Mouse (Mus musculus): ENCODE results near the gene Aatk. TPM values are rescaled to one million over a fixed set of nuclear protein-coding genes. Genes with fewer than 3 reads are reported as not detected.

Aatk gene
- polyA plus RNA-seq, 1 experiment = 4.4 TPM

DNA sequence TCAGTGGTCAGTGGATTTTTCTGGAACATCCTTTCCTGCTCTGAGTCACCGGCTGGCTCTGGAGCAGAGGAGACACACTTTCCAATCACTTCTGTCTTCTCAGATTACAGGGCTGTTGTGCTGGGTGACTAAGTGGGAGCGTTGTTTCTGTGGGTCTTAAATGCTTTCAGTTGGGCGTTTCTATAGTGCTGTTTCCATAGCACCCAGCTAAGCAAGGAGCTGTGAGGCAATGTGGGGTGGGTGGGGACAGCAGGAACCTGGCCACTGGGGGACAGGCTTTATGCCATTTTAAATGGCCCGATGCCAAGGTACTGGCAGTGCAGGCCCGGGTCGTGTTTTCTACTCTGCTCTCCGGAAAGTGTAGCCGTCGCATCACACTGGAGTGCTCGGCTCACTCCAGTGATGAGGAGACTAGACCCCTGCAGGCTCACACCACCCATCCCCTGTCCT lies 57.8 kb downstream of the Aatk start:
- Histone ChIP-seq H3K4me1 (replicated peaks; ENCODE audit: control insufficient read depth, insufficient read depth, low read length) (peaks cover 4% of the 10 kb centered on the region; the same call in 1 of the 2 replicates), H3K4me3 (ENCODE audit: control insufficient read depth, insufficient read depth, low read length) (no peak overlapping the region), H3K27me3 (ENCODE audit: control insufficient read depth, insufficient read depth, low read length) (no peaks in the 10 kb centered on the region), H3K27ac (ENCODE audit: control insufficient read depth, insufficient read depth, low read length) (no peak overlapping the region), H3K36me3 (ENCODE audit: control insufficient read depth, insufficient read depth, low read length) (no peaks in the 10 kb centered on the region)
- DNase-seq = no peak
- 86% methylated on average over 10 of the region's 10 CpGs for WGBS
- no peak for TF ChIP-seq POLR2A (IDR thresholded peaks at IDR 0.05; ENCODE audit: control insufficient read depth, extremely low read depth, insufficient read depth, low read length, poor library complexity)

DNA sequence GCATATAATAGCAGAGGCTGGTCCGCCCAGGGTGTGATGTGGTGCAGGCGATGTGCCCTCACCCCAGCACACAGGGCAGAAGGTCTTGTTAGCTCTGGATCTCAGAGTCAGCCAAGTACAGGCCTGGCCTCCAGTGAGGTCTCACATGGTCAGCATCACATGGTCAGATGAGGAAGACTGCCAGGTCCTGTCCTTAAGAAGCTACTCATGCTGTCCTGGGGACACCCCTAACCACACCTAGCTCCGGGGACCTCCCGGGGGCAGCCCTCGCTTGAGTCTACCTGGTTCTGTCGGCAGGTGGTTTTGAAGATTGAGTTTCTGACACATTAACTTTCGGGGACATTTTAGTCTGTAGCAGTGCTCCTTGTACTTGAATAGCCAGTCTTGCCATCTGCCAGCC lies 58.6 kb downstream of the Aatk start:
- WGBS = 97% methylated on average over 7 of the region's 7 CpGs
- DNase-seq = no peak
- H3K4me1 ChIP-seq (replicated peaks; ENCODE audit: control insufficient read depth, insufficient read depth, low read length) = peaks cover 4% of the 10 kb centered on the region; the same call in 1 of the 2 replicates

DNA sequence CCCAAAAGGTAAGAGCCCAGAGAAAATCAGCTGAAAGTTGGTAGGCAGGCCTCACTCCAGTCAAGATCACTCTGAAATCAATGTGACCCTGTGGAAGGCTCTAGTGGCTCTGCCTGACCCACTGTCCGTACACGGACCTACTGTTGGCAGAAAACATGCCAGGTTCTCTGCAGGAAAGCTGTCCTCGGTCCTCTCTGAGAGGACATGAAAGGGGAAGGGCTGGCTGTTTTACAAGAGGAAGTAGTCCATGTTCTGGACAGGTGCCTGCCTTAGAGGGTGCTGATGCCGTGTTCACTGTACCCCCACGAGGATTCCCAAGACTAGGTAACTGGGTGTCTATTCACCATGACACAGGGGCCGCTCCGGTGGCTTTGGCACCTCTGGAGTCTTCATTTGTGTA lies 59.1 kb downstream of the Aatk start:
- no peak for TF ChIP-seq POLR2A (IDR thresholded peaks at IDR 0.05; ENCODE audit: control insufficient read depth, extremely low read depth, insufficient read depth, low read length, poor library complexity)
- no peak for TF ChIP-seq CTCF (IDR thresholded peaks at IDR 0.05; ENCODE audit: borderline replicate concordance, control insufficient read depth, extremely low read depth, insufficient read depth, low read length, poor library complexity)
- H3K27me3 ChIP-seq (ENCODE audit: control insufficient read depth, insufficient read depth, low read length) = no peaks in the 10 kb centered on the region
- 55% methylated on average over 7 of the region's 7 CpGs for WGBS
- no peak overlapping the region for H3K27ac ChIP-seq (ENCODE audit: control insufficient read depth, insufficient read depth, low read length)
- DNase-seq = no peak
- peaks cover 4% of the 10 kb centered on the region; the same call in 1 of the 2 replicates for H3K4me1 ChIP-seq (replicated peaks; ENCODE audit: control insufficient read depth, insufficient read depth, low read length)
- H3K36me3 ChIP-seq (ENCODE audit: control insufficient read depth, insufficient read depth, low read length) = no peaks in the 10 kb centered on the region; the same call in 1 of the 2 replicates
- no peak overlapping the region for H3K4me3 ChIP-seq (ENCODE audit: control insufficient read depth, insufficient read depth, low read length)

More for the DNA sequence above, 58.6 kb downstream of the Aatk start:
- Histone ChIP-seq H3K27ac (ENCODE audit: control insufficient read depth, insufficient read depth, low read length) (no peak overlapping the region), H3K27me3 (ENCODE audit: control insufficient read depth, insufficient read depth, low read length) (no peaks in the 10 kb centered on the region), H3K36me3 (ENCODE audit: control insufficient read depth, insufficient read depth, low read length) (no peaks in the 10 kb centered on the region; the same call in 1 of the 2 replicates), H3K4me3 (ENCODE audit: control insufficient read depth, insufficient read depth, low read length) (no peak overlapping the region)
- TF ChIP-seq CTCF (IDR thresholded peaks at IDR 0.05; ENCODE audit: borderline replicate concordance, control insufficient read depth, extremely low read depth, insufficient read depth, low read length, poor library complexity) (no peak), POLR2A (IDR thresholded peaks at IDR 0.05; ENCODE audit: control insufficient read depth, extremely low read depth, insufficient read depth, low read length, poor library complexity) (no peak)

DNA sequence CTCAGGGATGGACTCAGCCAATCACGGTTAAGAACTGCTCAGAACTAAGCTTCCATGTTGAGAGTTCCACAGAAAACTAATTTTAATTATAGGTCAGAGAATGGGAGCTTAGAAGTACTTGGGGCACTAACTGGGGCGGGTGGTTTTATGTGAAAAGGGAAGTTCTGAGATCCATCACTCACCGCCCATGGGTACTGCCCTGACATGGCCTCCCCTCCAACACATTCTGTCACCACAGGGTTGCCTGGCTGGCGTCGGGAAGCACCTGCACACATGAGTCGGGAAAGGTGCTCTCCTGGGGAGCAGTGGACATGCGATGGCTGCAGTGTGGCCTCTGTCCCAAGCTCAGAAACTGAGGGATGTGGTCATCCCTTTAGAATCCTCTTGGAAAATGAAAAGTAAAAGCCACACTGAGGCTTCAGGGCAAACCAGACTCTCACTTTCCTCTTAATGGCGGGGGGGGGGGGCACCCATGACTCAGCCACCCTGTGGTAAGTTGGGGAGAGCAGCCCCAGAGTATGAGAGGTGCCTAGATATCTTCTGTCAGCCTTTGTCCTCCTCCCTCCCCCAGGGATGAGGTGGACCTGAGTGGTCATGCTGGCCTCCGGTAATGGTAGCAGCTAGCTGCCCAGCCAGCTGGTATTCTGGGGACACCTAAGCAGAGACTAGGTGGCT lies 60.1 kb downstream of the Aatk start:
- Histone ChIP-seq H3K4me1 (replicated peaks; ENCODE audit: control insufficient read depth, insufficient read depth, low read length) (peaks cover 4% of the 10 kb centered on the region; the same call in 1 of the 2 replicates), H3K36me3 (ENCODE audit: control insufficient read depth, insufficient read depth, low read length) (no peaks in the 10 kb centered on the region; the same call in 1 of the 2 replicates), H3K4me3 (ENCODE audit: control insufficient read depth, insufficient read depth, low read length) (no peak overlapping the region), H3K27ac (ENCODE audit: control insufficient read depth, insufficient read depth, low read length) (no peak overlapping the region), H3K27me3 (ENCODE audit: control insufficient read depth, insufficient read depth, low read length) (no peaks in the 10 kb centered on the region)
- 39% methylated on average over 9 of the region's 9 CpGs for WGBS
- TF ChIP-seq CTCF (IDR thresholded peaks at IDR 0.05; ENCODE audit: borderline replicate concordance, control insufficient read depth, extremely low read depth, insufficient read depth, low read length, poor library complexity) (no peak), POLR2A (IDR thresholded peaks at IDR 0.05; ENCODE audit: control insufficient read depth, extremely low read depth, insufficient read depth, low read length, poor library complexity) (no peak)
- DNase-seq = no peak

DNA sequence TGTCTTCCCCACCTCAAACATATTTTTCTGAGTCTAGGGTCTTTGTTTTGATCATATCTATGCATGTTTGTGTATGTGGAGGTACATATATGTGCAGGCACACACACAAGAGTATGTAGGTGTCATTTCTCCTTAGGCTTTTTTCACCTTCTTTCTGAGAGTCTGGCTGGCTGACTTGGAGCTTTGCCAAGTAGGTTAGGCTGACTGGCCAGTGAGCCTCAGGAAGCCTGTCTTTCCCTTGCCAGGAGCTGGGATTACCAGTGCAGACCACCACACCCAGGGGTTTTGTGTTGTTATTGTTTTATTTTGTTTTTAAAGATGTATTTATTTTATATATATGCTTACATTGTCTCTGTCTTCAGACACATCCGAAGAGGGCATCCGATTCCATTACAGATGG lies 63.8 kb downstream of the Aatk start:
- 97% methylated on average over 2 of the region's 2 CpGs for WGBS
- H3K4me3 ChIP-seq (ENCODE audit: control insufficient read depth, insufficient read depth, low read length) = no peak overlapping the region
- no peak overlapping the region for H3K27ac ChIP-seq (ENCODE audit: control insufficient read depth, insufficient read depth, low read length)
- no peaks in the 10 kb centered on the region for H3K4me1 ChIP-seq (replicated peaks; ENCODE audit: control insufficient read depth, insufficient read depth, low read length)
- TF ChIP-seq CTCF (IDR thresholded peaks at IDR 0.05; ENCODE audit: borderline replicate concordance, control insufficient read depth, extremely low read depth, insufficient read depth, low read length, poor library complexity) (no peak), POLR2A (IDR thresholded peaks at IDR 0.05; ENCODE audit: control insufficient read depth, extremely low read depth, insufficient read depth, low read length, poor library complexity) (no peak)
- no peaks in the 10 kb centered on the region; the same call in 1 of the 2 replicates for H3K36me3 ChIP-seq (ENCODE audit: control insufficient read depth, insufficient read depth, low read length)
- no peaks in the 10 kb centered on the region for H3K27me3 ChIP-seq (ENCODE audit: control insufficient read depth, insufficient read depth, low read length)
- DNase-seq = no peak

DNA sequence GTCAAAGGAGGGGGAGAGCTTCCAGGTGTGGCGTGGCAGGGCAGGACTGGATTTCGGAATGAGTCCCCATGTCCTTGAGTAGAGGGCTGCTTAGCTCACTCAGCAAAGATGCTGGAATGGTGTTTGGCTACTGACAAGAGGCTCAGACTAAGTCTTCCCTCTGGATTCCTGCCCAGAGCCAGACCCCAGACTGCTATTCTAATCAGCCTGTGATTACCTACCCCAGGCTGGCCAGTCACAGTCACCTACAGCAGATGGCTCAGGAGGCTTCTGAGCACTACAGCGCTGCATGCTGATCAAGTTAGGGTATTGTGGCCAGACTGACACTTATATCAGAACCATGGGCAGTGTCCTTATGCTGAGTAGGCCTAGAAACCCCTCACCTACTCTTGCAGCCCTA lies 64.7 kb downstream of the Aatk start:
- no peak overlapping the region for H3K27ac ChIP-seq (ENCODE audit: control insufficient read depth, insufficient read depth, low read length)
- no peaks in the 10 kb centered on the region for H3K4me1 ChIP-seq (replicated peaks; ENCODE audit: control insufficient read depth, insufficient read depth, low read length)
- H3K36me3 ChIP-seq (ENCODE audit: control insufficient read depth, insufficient read depth, low read length) = no peaks in the 10 kb centered on the region; the same call in 1 of the 2 replicates
- TF ChIP-seq CTCF (IDR thresholded peaks at IDR 0.05; ENCODE audit: borderline replicate concordance, control insufficient read depth, extremely low read depth, insufficient read depth, low read length, poor library complexity) (no peak), POLR2A (IDR thresholded peaks at IDR 0.05; ENCODE audit: control insufficient read depth, extremely low read depth, insufficient read depth, low read length, poor library complexity) (no peak)
- DNase-seq = no peak
- H3K27me3 ChIP-seq (ENCODE audit: control insufficient read depth, insufficient read depth, low read length) = no peaks in the 10 kb centered on the region
- 96% methylated on average over 3 of the region's 3 CpGs for WGBS
- H3K4me3 ChIP-seq (ENCODE audit: control insufficient read depth, insufficient read depth, low read length) = no peak overlapping the region

All from thymus, adult 2 months (tissue).